Mouse (Mus musculus): ENCODE results near the gene Eif4e2.

The Eif4e2 gene

GRCm38 (mm10) chr1:87213735-87214704 lies at the start of gene Eif4e2:
Gene Eif4e2 (plus strand): TSS chr1:87213914.
- CTCF ChIA-PET, result no interaction called here

- CTCF ChIA-PET, result no interaction called here
Observed at GRCm38 (mm10) chr1:87164164-87164795, 49.4 kb upstream of the Eif4e2 start.

GRCm38 (mm10) chr1:87164796-87165184 lies 48.9 kb upstream of the Eif4e2 start:
- CTCF ChIA-PET, result no interaction called here

GRCm38 (mm10) chr1:87170458-87170857 lies 43.3 kb upstream of the Eif4e2 start:
- CTCF ChIA-PET, result interaction anchor here (0.7 kb wide), 1 partner anchor 520 kb away, joined by 6 read pairs; no protein-coding TSS in a partner anchor

DNA sequence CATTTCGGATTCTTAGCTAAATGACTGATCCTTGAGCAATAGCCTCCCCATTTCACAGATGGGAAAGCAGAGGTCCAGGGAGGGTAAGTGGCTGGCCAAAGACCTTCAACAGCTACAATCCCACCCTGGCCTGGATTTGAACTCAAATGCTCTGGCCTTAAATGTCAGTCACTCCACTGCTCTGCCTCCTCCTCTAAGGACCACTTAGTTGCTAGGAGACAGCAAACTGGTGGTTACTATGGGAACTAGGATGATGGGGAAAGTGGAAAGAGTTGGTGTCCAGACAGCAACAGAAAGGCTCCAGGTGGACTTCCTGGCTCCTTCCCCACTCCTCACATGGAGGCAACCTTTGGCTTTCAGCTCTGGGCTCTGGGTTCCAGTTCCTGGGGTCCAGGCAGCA lies 42.4 kb upstream of the Eif4e2 start:
- CTCF ChIA-PET, result no interaction called here

- CTCF ChIA-PET, result no interaction called here
Observed at GRCm38 (mm10) chr1:87172316-87172715, 41.4 kb upstream of the Eif4e2 start.

- CTCF ChIA-PET, result interaction anchor here (0.7 to 0.8 kb wide), 2 partner anchors 13 to 28 kb away, joined by 4 read pairs; no protein-coding TSS in a partner anchor
Observed at GRCm38 (mm10) chr1:87174006-87174955, 39.4 kb upstream of the Eif4e2 start.

- CTCF ChIA-PET, result no interaction called here
Observed at GRCm38 (mm10) chr1:87175852-87176292, 37.8 kb upstream of the Eif4e2 start.

DNA sequence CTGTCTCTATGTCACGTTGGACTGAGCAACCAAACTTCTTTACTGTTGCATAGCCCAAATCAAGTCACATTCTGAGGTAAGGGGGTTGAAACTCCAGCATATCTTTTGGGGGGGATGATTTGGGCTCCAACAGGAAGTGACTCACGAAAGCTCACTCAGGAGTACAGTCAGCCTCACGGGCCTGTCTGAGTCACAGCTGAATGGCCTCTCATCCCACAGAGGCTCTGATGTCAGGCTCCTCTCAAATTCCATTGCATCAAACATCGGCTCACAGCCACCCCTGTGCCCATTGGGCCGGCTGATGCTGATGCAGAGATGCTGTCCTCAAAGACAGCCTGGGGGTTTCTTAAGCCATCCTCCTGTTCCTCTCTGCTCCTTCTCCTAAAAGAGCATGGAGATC lies 32.8 kb upstream of the Eif4e2 start:
- CTCF ChIA-PET, result no interaction called here

- CTCF ChIA-PET, result no interaction called here
Observed at GRCm38 (mm10) chr1:87183013-87183412, 30.7 kb upstream of the Eif4e2 start, which contains the start of gene Prss56. Gene Prss56 (plus strand): TSS chr1:87183313.

GRCm38 (mm10) chr1:87183998-87184750 lies 29.5 kb upstream of the Eif4e2 start:
- CTCF ChIA-PET, result interaction anchor here (0.6 kb wide), 2 partner anchors 8 to 85 kb away, joined by 3 read pairs; no protein-coding TSS in a partner anchor

DNA sequence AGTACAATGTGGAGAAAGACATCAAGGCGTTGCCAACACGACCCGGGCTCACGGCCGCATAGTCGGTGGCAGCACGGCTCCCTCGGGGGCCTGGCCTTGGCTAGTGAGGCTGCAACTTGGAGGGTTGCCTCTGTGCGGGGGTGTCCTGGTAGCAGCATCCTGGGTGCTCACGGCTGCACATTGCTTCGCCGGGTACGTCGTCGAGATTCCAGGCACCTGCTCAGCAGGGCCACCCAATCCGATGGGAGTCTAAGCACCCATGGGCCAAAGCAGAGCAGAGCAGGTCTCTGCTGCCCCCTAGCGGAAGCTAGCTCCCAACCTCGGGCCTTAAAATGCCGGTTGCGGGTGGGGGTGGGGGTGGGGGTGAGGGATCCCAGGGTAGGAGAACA lies 29.0 kb upstream of the Eif4e2 start:
- CTCF ChIA-PET, result interaction anchor here (0.6 kb wide), 2 partner anchors 8 to 85 kb away, joined by 3 read pairs; no protein-coding TSS in a partner anchor

GRCm38 (mm10) chr1:87185526-87185925 lies 28.2 kb upstream of the Eif4e2 start:
- CTCF ChIA-PET, result interaction anchor here (0.6 kb wide), 1 partner anchor 566 kb away, joined by 6 read pairs; no protein-coding TSS in a partner anchor

DNA sequence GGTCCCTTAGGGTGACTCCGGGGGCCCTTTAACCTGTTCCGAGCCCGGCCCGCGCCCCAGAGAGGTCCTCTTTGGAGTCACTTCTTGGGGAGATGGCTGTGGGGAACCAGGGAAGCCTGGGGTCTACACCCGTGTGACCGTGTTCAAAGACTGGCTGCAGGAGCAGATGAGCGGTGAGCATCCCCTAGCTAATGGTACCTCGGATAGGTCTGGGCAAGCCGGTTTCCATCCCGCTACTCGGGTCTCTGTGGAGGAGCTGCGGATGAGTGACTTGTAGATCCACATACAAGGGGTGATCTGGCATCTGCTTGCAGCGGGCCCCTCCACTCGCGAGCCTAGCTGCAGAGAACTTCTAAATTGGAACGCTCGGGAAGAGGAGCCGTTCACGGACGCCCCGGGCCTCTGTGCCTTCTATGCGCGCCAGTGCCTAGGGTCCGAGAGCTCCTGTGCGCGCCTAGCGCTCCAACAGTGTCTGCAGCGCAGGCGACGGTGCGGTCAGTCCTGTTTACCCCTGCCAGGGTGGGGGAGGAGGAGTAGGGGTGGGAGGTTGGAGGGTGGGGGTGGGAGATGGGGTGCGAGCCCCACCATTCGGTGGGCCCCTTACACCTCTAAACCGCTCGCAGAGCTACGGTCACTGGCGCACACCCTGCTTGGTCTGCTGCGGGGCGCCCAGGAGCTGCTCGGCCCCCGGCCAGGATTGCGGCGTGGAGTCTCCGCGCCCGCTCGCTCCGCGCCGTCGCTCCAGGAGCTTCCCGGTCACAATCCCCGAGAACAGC lies 27.3 kb upstream of the Eif4e2 start:
- CTCF ChIA-PET, result interaction anchor here (0.5 to 1.1 kb wide), 2 partner anchors 12 to 449 kb away, joined by 3 to 4 read pairs; no protein-coding TSS in a partner anchor

DNA sequence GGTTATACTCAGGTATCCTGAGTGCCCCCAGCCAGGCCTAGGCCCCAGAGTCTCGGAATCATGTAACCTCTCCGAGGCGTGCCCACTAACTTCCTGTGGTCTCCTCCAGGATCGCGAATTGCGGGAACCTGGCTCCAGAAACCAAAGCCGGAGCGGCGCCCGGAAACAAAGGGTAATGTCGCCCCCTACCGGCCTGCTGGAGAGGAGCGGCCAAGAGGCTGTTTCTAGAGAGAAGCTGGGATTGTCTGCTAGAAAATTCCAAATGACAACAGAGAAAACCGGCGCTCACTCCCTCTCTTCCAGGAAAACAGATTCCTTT lies 26.7 kb upstream of the Eif4e2 start:
- CTCF ChIA-PET, result interaction anchor here (0.6 to 1.1 kb wide), 3 partner anchors 12 to 577 kb away, joined by 3 to 6 read pairs (median 4); no protein-coding TSS in a partner anchor

- CTCF ChIA-PET, result no interaction called here
Observed at GRCm38 (mm10) chr1:87190429-87190828, 23.3 kb upstream of the Eif4e2 start, which contains the start of gene Chrnd. Gene Chrnd (plus strand): TSS chr1:87190607.

DNA sequence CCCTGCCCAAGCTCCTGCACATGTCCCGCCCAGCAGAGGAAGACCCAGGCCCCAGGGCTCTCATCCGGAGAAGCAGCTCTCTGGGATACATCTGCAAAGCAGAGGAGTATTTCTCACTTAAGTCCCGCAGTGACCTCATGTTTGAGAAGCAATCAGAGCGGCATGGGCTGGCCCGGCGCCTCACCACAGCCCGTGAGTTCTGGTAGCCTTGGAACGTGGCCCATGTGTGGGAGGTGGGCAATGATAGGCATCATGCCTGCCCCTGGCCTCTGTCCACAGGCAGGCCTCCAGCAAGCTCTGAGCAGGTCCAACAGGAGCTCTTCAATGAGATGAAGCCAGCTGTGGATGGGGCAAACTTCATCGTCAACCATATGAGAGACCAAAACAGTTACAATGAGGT lies 16.4 kb upstream of the Eif4e2 start:
- CTCF ChIA-PET, result no interaction called here

DNA sequence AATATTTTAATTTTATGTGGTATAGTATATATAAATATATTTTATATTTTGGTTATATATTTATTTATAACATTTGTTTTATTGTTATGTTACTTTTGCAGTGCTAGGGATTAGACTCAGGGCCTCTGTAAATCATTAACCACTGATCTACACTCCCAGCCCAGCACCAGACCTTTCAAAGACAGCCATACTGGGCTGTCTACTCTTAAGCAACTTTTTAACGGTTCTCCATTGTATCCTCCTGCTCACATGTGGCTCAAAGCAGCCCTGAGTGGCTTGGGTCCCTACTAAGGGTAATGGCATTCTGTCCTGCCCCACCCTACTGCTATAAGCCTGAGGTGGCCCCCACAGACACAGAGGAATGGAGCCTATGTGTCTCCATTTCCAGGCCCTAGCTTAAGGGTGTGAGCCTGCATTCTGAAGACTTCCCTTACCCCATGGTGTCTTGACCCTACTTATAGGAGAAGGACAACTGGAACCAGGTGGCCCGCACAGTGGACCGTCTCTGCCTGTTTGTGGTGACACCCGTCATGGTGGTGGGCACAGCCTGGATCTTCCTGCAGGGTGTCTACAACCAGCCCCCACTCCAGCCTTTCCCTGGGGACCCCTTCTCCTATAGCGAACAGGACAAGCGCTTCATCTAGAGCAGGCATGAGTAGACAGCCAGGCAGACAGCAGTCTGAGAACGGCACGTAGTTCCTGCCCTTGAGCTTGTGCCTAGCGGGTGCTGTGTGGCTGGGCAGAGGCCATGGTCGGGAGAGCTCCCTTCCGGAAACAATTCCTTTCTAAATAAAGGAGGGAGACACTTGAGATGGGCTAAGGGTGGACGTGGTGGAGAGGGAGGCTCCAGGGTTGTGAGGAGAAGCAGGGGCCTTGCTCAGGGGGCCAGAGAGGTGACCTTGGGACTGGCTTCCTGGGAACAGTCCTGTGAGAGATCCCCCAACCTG lies 15.3 kb upstream of the Eif4e2 start:
- CTCF ChIA-PET, result no interaction called here

GRCm38 (mm10) chr1:87200811-87201210 lies 12.9 kb upstream of the Eif4e2 start:
- CTCF ChIA-PET, result no interaction called here
